Mouse (Mus musculus): Measurements from ENCODE around the gene Notum.

Notum gene

DNA sequence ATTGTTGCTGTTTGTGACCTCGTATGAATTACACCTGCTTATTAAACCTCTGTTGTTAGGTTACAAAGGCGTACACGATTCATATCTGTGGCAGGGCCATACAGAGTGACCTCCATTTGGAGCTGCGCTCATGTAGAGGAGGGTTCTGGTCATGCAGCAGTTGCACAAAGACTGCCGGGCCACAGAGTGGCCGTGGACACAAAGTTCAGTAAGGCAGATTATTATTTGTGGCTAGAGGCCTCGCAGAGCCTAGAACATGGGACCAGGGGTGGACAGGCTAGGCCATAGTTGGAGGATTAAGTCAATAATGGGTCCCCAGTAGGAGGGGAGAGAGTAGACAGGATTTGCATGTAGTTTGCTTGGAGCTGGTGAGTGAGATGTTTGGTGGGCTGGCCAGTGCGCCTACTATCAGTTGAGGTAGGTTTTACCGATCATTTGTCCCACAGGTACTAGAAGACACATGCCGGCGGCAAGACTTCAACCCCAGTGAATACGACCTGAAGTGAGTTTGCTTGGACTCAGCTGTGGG, 12.7 kb upstream of the Notum start:
- no peak for DNase-seq

DNA sequence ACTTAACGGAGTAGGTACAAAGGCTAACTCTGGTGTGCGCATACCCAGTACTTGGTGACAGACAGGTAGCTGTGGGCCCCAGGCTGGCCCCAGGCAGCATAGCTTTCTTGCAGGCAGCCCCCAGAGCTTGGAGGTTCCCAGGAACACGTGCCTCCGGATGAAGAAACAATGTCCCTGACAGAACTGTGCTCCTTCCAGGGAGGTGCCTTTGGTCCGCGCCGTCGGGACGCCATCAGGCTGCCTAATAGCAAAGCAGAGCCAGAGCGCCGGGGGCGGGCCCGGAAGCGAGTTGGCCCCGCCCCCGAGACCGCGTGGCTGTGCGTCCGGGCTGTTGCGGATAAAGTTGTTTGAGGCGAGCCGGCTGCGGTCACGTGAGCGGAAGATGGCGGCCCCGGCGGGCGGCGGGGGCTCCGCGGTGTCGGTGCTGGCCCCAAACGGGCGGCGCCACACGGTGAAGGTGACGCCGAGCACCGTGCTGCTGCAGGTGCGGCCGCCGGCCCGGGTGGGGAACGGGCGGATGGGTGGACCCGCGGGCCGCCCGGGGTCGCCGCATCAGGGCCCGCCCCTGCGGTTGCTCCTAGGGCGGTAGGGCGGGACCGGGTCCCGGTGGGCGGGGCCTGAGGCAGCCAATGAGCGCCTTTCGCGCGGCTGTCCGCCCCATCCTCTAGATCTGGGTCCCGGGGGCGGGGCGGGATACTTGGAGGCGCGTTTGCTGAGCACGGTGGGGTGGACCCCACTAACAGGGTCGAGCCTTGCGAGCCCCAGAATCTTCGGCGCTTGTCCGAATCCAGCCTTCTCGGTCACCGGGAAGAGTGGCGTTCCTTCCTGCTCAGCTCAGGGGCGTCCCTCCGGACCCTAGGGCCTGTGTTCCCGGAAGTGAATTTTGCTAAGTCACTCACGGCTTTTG, 12.0 kb upstream of the Notum start, which contains the start of gene Aspscr1:
Gene Aspscr1 (plus strand): TSS at position 287 of the 907 bp plus-strand sequence.
- DNase-seq: peak; percentile 97

DNA sequence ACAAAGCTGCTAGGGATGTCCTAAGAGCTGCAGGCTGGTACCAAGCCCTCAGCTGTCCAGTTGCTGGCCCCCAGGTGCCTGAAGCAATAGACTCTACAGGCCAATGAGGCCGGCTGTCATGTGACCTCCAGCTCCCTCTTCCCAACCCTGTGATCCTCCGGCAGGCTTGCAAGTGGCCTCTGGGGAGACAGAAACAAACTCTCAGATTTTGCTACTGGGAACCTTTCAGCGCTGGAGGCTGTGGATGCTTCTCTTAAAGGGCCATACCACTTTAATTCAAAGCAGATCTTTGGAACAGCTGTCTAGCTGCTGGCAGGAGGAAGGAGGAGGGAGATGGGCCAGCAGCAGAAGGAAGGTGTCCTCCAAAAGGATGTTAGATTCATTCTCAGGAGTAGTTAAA, 5.6 kb upstream of the Notum start:
- peak in 1 of 2 experiments; percentile 63 for DNase-seq

DNA sequence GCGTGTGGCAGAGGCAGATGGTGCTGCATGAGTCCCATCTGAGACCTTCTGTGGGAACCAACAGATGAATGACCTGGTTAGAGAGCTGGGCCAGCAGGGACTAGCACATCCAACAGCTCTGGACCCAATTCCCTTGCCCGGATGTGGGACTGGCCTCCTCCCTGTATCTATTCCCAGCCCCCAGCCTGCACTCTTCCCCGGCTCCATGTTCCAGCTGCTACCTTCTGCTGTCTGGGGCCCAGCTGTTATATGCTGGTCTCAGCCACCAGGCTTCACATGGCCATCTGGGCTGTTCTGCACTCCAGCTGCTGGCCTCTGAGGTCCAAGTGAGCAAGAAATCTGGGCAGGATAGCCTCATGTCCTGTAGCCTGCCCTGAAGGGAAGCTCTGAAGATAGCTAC, 4.4 kb upstream of the Notum start:
- DNase-seq: peak; percentile 65 to 90

DNA sequence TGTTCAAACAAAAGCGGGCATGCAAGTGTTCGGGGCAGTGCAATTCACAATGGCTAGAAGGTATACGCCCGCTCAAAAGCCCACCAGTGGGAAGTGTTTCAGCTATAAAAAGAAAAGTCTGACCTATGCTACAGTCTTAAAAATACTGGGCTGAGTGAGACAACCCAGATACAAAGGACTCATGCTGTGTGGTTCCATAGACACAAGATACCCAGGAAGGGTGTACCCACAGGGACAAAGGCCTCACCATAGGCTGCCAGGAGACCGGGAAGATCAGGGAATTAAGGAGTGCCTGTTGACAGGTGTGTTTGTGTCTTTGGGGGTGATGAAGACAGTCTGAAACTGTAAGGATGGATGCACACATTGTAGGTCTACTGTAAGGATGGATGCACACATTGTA, 2.7 kb upstream of the Notum start:
- DNase-seq: no peak

DNA sequence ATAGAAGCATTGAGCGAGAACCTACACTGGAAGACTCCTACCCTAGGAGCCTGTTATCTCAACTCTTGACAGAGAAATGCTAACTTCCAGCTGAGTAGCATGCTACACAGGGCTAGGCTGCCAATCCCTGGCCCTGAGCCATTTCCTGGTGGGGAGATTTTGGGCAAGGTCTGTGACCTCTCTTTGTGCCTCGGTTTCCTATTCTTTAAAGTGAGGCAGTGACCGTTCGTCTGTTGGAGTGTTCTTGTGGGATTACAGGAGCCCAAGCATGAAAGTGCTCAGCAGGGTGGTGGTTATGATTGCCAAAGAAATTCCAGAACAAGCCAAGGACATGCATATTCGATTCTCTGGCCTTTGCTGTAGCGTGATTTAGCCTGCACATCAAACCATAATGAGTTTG, 1.8 kb upstream of the Notum start:
- DNase-seq: no peak

DNA sequence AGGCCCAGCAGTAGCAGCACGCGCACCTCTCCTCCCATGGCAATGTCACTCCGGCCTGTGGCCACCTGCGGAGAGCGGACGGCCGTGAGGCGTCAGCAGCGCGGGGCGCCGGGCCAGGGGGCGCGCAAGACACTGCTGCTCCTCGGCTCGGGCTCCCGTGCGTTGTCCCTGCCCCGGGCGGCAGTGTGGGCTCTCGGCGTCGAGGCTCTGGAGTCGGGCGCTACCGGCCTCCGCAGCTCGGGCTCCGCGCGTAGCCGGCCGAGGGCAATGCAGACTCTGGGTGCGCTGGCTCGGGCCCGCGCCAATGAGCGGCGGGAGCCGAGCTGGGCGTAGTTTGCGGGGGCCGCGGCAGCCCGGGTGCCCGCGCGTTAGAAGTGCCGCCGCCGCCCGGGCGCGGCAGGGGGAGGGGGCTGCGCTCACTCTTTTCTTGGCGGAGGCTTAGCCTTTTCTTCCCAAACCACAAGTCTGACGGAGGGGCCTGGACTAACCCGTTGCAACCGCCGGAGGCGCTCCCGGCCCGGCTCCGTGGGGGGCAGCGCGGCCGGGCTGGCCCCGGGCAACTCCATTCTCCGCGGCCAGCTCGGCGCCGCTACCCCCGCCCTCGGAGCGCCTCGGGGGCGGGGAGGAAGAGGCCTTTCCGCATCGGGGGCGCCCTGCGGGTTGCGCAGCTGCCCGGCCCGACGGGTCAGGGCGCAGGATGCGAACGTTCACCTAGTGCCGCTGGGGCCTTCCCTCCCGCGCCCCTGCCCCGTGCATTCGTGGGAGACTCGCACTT, 487 bp downstream of the Notum start:
- peak; percentile 70 to 82 for DNase-seq

DNA sequence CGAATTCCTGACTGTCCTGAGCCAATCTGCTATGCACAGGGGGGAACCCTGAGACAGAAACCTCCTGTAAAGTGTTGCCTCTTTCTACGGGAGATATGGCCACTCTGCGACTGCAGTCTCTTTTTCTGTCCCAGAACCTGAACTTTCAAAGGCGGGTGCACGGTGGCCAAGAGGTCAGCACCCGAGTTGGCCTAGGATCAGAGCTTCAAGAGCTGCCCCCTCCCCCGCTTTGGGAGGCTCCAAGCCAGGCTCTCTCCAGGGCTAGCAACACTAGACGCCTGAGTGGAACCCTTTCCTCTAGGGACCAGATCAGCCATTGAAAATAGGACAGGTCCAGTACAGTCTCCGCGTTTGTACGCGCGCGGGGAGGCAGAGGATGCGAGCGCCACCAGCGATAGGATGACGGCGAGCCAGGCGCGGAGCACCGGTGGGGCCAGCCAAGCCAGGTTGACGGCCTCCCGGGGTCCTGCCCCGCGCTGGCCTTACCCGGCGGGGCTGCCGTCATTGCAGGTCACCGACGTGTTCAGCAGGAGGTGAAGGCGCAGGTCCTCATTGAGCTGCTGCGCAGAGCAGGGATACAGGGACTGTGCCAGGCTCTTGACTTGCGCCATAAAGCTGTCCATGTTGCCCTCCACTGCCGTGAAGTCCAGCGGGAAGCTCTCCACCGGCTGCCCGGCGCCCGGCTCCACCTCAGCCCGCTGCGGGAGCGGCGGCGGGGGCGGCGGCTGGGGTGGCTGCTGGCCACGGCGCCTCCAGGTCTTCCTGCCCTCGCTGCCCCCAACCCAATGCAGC, 1.3 kb downstream of the Notum start:
- peak; percentile 22 to 46 for DNase-seq

DNA sequence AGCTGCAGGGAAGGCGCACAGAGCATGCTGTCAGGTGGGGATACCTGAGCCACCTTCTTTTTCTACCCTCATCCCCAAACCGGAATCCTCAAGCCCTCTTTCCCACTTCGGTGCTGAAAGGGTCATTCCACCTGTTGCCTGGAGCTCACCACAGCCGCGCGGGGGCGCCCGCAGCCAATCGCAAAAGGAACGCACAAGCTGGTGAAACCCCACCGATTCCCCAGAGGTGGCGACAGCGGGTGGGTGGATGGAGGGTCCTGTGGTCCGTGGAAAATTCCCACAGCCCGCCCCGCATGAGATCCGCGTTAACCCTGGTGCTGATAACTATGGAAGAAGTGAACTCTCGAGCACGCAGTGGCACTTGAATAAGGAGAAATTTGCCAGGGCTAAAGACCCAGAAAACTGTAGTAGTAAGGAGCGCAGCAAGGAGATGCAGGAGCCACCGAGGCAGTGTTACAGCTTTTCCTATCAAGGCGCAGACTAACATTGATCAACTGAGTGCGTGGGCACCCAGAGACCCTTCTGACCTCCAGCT, 2.0 kb downstream of the Notum start:
- DNase-seq: peak; percentile 88 to 90

DNA sequence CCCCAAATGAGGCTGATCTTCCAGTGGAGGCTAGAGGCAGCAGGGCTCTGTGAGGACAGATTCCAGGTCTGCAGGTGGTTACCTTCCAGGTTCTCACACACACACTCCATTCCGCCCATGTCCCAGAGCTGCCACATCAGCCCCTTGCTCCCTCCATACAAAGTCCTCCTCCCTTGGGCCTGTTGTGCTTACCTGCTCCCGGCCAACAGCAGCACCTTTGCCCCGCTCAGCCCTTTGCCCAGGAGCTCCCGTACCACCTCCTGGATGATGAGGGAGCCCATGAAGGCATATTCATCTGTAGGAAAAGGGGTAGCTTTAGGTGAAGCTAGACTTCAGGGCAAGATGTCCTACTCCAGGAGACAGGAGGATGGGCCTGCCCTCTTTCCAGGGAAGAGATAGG, 3.7 kb downstream of the Notum start:
- no peak for DNase-seq

DNA sequence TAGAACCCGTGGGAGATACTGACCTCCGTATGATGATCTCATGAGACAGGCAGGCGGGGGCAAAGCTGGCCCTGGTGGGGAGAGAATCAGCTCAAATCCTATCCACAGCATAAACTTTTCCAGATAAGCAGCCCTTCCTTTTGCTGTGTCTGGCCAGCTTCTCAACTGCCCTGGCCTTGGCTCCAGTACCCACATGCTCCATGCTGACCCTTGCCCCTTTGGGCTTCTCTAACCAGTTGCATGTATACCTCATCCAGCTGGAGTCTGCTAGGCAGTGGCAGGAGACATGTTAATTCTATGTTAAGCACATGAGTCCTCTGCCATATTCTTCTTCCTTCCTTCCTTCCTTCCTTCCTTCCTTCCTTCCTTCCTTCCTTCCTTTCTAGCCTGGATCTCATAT, 6.2 kb downstream of the Notum start:
- no peak for DNase-seq

DNA sequence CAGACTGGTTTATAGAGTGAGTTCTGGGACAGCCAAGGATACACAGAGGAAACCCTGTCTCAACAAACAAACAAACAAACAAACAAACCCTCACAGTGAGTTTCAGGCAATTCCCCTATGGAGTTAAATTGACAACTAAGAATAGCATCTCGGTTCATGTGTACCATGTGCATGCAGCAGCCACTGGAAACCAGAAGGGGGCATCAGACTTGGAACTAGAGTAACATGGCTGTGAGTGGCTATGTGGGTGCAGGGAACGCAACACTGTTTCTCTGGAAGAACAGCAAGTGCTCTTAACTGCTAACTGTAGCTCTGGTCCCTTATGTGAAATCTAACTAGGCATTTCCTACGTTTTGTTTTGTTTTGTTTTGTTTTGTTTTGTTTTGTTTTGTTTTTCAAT, 9.1 kb downstream of the Notum start:
- DNase-seq: no peak

DNA sequence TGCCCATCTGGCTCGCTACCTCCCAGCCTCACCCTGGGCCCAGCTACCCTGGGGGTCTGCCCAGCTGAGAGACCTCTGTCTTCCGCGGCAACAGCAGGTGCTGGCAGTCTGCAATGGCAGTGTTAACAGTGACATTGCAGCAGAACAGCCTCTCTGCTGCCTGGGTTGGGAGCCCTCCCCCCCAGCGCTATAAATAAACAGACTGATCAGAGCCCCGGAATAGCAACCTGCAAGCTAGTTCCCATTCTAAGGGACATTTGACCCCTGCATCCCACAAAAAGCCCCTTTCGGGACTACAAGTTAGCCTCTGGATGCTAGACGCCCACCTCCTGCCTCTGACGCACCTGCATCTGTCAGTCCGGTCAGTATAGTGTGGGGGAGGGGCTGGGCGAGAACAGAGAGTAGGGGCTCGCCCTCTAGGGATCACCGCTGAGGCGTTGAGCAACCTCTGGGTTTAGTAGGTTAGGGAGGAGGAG, 12.9 kb downstream of the Notum start, which contains the start of gene Myadml2:
Gene Myadml2 (minus strand): TSS at position 158 of the 476 bp plus-strand sequence.
- peak in 1 of 2 experiments; percentile 33 for DNase-seq

DNA sequence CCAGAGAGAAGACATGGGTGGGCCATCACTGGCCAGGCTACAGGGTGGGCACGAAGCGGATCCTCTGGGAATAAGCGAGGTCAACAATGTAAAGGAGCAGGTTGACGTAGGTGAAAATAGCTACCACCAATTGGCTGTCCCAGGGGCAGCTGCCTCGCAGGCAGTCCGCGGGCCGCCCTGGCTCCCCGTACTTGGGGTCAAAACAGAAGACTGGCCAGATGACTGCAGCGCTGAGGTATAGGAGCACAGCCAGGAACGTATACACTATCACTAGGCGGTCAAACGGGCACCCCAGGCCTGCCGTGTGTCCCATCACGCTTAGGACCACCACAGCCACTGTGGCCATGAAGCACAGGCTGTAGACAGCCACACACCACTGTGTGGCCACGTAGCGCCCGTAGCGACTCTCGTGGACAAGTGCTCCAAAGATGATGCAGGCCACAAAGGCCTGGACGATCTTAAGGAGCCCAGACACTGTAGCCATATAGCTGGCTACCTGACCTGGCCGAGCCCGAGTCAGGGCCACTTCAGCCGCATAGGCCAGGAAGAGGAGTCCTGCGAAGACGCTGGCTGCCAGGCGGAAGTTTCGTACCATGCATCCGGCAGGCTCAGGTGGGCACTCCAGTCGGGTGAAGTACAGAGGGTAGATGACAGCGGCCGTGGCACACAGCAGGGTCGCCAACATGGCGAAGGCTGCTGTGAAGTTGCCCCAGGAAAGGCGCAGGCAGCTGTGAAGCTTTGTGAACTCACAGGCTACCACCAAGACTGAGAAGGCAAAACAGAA, 13.7 kb downstream of the Notum start:
- DNase-seq: no peak

DNA sequence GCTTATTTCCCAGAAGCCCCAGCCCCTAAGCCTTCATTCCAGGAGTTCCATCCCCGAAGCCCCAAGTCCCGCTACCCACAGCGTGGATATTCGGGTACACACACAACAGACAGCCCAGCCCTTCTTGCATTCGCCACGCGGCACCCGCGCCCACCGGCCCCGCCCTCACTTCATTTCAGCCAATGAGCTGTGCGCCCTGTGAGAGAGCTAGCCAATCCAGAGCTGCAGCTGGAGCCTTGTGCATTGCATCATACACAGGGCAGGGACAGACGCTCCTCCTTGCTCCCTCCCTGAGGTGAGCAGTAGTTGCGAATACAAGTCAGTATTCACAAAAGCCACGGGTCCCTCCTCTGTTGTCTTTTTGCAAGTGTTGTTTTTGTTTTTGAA, 17.4 kb downstream of the Notum start, which contains the start of gene Pycr1:
Gene Pycr1 (minus strand): TSS at position 169 of the 387 bp plus-strand sequence.
- DNase-seq: peak; percentile 94 to 95

DNA sequence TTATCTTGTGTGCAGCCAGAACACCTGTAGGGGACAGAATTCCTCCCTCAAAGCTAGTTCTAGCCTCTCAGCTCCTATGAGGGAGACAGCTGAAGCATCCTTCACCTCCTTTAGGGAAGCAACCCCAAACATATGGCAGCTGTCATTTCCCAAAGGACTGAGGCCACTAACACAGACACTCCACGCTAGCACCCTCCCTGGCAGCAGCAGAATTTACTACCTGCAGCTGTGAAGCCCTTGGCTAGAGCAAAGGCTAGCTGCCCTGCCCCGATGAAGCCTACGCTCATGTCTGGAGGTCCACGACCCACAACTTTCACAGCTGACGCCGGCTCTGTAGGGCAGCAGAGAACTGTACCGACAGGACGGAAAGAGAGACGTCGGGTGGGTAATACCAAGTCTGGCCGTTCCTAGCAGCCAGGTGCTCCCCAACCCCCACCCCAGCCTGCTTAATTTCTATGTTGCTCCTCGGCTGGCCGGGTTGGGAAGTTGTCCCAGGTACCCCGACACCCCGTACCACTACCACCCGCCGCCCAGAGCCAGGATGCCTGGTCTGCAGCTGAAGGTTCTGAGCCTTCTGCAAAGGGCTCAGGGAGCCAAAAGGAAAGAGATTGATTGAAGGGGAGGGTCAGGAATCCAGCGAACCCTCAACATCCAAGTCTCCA, 17.9 kb downstream of the Notum start:
- DNase-seq: no peak

DNA sequence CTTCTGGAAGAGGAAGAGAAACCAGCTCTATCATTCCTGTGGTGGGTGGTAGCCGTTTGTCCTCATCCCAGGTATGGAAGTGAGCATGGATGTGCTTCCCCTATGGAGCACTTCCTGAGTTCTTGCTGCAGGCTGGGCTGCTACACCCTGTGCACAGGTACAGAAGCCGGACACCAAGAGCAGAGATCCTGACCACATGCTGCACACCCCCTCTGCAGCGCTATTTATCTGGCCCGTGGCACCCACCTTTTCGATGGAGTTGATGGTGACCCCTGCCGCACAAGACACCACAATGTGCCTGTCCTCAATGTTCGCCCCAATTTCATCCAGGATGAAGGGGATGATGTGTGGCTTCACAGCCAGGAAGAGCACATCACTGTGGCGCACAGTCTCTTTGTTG, 19.1 kb downstream of the Notum start:
- peak in 1 of 2 experiments; percentile 18 for DNase-seq

DNA sequence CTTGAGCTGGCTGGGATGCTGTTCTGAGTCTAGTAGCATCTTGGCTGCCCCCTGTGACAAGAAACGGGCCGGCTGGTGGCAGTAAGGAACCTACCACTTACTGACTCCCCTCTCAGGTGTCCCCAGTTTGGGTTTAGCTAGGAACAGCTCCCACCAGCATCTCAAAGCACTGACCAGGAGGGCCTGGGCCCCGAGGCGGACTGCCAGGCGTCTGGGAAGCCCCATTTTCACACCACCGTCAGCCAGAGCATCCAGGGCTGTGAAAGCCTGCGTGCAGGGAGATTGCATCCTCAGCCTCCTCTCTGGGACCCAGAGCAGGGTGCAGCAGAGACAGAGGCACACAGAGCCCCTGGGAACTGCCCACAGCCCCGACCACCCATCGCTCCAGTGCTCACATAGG, 19.7 kb downstream of the Notum start:
- peak in 1 of 2 experiments; percentile 19 for DNase-seq

DNA sequence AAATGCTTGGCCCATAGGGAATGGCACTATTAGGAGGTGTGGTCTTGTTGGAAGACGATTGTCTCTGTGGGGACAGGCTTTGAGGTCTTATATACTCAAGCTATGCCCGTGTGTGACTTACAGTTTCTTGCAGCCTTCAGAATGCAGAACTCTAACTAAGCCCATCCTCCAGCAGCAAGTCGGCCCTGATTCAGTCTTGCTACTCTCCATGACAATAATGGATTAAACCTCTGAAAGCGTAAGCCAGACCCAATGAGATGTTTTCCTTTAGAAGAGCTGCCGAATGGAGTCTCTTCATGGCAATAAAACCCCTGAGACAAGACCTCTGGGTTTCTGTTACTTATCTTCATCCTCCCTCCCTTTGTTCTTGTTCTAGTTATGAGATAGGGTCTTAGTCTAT, 26.2 kb downstream of the Notum start:
- no peak for DNase-seq

DNA sequence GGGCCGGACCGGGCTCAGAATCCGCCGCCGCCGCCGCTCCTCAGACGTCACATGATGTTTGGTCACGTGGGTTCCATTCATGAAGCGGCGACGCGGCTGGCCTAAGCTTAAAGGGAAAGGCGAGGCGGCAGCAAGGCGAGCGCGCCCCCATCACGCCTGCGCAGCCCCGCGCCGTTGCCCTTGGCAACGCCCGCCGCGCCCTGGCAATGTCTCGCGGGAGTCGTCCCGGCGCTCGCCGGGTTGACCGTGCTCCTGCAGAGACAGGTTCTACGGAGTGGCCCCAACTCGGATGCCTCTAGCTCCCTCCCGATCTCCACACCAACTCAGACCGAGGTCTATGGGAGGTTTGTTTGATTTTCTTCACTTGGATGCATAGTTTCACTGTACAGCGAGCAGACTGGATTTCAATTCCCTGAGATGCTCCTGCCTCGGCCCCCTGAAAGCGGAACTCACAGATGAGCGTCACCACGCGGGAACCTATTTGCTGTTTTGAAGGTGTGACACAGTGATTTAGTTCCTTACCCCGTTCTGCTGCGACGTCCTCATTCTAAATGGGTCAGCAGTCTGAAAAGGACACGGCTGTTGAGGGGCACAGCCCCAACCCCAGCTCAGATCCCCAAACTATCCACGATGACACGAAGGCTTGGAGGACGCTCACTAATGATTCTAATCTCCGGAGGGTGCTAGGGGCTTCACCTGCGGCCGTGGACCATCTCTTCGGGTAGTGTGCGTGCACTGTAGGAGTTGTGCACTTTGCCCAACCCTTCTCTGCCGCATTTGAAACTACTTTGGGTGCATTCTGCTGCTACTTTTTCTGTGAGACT, 27.2 kb downstream of the Notum start, which contains the start of gene Mafg:
Gene Mafg (minus strand): TSS at position 81 of the 824 bp plus-strand sequence.
- DNase-seq: peak; percentile 95 to 97

All from lung, postnatal 4 days (tissue).